Mouse (Mus musculus) G1E (cell line): ENCODE data around the gene Snx6. TPM values are rescaled to one million over a fixed set of nuclear protein-coding genes. Genes with fewer than 3 reads are reported as not detected.
A peak's percentile ranks its signal among the peaks of the same experiment; 100 is the strongest.

Experiments
- ATAC-seq: 2 replicates; pipeline ENCODE4 v1.8.0; 2016; ENCODE audit warnings: mild to moderate bottlenecking; ENCODE audit not compliant: insufficient number of reproducible peaks, poor library complexity, low FRiP score, severe bottlenecking; ENCODE audit errors: extremely low read depth
- DNase-seq: peaks from one replicate; pipeline ENCODE4 v3.0.0; 2012; ENCODE audit warnings: low spot score
- H3K27me3 ChIP-seq: 2 replicates; pipeline ENCODE4 v1.6.1; 2012; ENCODE audit warnings: mild to moderate bottlenecking, low read length, inconsistent platforms; ENCODE audit not compliant: insufficient read depth
- H3K36me3 ChIP-seq: replicated peaks from 2 replicates; pipeline ENCODE3; 2012; ENCODE audit warnings: mild to moderate bottlenecking, inconsistent platforms
- H3K4me1 ChIP-seq: 2 replicates; pipeline ENCODE4 v1.6.1; 2012; ENCODE audit warnings: low read depth, low read length, inconsistent platforms, mixed read lengths; ENCODE audit not compliant: insufficient read depth
- H3K4me3 ChIP-seq: 2 replicates; pipeline ENCODE4 v1.5.1; 2012; ENCODE audit warnings: low read depth, mild to moderate bottlenecking, inconsistent platforms, low read length, moderate library complexity, mixed read lengths
- H3K9me3 ChIP-seq: replicated peaks from 2 replicates; pipeline ENCODE4 v1.6.1; 2012; ENCODE audit warnings: inconsistent platforms
- CTCF ChIP-seq: IDR thresholded peaks from 2 replicates; pipeline ENCODE4 v1.5.1; 2012; ENCODE audit warnings: low read depth, low read length, inconsistent platforms, mixed read lengths
- GATA1 ChIP-seq: IDR thresholded peaks from 2 replicates; pipeline ENCODE4 v1.6.1; 2012; ENCODE audit warnings: borderline replicate concordance, low read length, inconsistent platforms, mixed read lengths
- GATA2 ChIP-seq: IDR thresholded peaks from 2 replicates; pipeline ENCODE4 v1.6.1; 2012; ENCODE audit warnings: low read depth, low read length, inconsistent platforms, borderline replicate concordance
- POLR2AphosphoS5 ChIP-seq: IDR thresholded peaks from 2 replicates; pipeline ENCODE4 v1.6.1; 2012; ENCODE audit warnings: low read depth, low read length, inconsistent platforms; ENCODE audit not compliant: insufficient replicate concordance
- TAL1 ChIP-seq: conservative IDR thresholded peaks from 2 replicates; pipeline ENCODE4 v1.6.1; 2012; ENCODE audit warnings: low read depth, low read length, inconsistent platforms, mixed read lengths
- polyA plus RNA-seq: library from polyadenylated mRNA; stranded (reverse); fragments of >175 nt; gene quantifications from 2 replicates; pipeline ENCODE4 v1.2.3, GENCODE M21; 2012
- total RNA-seq, 2 experiments: library from RNA; stranded (forward) in 1 of 2; stranded (reverse) in 1 of 2; fragments of 200-1000 nt in 1 of 2; fragments of >200 nt in 1 of 2; fragmentation: Nextera tagmentation in 1 of 2; gene quantifications; 2 replicates each; pipeline ENCODE4 v1.2.3; 2014 to 2017

The Snx6 gene
- total RNA-seq (2014; fragmentation: Nextera tagmentation) (74.0 and 80.4 TPM in 2 replicates), total RNA-seq (2017) (162 and 188 TPM in 2 replicates), polyA plus RNA-seq (14.0 and 17.5 TPM in 2 replicates)

DNA sequence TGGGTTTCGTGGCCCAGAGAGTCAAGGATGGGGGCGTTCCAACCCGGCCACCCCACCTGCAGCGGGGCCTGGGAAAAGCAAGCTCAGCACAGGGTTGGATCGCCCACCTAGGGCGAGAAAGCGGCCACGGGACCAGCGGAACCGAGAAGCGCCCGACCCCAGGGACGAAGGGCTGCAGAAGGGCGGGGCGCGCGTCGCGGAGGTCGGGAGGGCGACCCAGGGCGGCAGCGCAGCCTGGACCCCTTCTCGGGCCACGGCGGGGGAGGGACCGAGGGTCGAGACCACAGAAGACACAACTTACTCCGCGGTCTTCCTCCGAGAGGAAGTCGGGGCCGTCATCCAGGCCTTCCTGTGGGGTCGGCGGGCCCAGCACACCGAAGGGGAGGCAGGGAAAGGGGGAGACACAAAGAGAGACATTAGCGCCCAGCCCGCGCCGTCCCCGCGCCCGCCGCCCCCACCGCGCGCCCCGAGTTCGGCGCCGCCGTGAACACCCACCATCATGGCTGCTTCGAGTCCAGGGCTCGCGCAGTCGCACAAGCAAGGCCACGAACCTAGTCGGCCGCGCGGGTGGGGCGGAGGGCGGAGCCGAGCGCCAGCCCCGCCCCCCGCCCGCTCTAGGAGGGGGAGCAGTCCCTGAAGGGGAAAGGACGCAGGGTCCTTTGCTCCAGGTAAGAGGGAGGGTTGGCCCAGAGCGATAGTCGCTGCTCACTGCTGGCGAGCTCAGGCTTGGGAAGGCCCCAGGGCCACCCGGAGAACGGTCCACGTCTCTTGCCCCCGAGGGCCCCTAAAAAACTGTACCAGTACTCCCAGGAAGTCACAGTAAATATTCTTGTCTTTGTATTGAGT lies at the start of gene Snx6:
TSS of gene Snx6 (minus strand) at position 551 of the 846 bp plus-strand sequence.
- peak; percentile 100 for DNase-seq
- peaks cover 32% of the 10 kb centered on the region for H3K4me1 ChIP-seq
- ATAC-seq = peak; percentile 78
- TF ChIP-seq GATA1 (no peak), POLR2AphosphoS5 (no peak)
- peak within 1 kb of the TSS; percentile 87 for H3K4me3 ChIP-seq
- H3K9me3 ChIP-seq = no peaks in the 10 kb centered on the region
- H3K27me3 ChIP-seq = peaks cover 7% of the 10 kb centered on the region
- H3K36me3 ChIP-seq = peaks cover 33% of the 10 kb centered on the region

DNA sequence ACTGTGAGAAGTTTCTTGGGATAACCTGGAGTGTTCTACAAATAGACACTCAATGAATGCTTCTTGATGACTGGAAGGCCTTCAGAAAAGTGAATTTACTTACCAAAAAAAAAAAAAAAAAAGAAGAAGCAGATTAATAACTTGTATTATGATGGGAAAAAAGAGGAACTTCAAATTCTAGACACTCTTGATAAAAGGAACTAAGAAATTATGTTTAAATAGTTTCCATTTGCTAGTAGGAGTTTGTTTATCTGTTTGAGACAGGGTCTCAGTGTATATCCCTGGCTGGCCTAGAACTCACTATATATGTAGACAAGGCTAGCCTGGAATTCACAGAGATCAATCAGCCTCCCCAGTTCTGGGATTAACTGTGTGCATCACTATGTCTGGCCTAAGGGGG lies 48.9 kb upstream of the Snx6 start:
- Histone ChIP-seq H3K27me3 (no peaks in the 10 kb centered on the region; the same call in 1 of the 2 replicates), H3K4me3 (no peak overlapping the region), H3K4me1 (peaks cover 12% of the 10 kb centered on the region), H3K36me3 (no peaks in the 10 kb centered on the region), H3K9me3 (no peaks in the 10 kb centered on the region)
- TF ChIP-seq CTCF (no peak), GATA1 (no peak), GATA2 (no peak), TAL1 (no peak), POLR2AphosphoS5 (no peak)
- DNase-seq (no peak), ATAC-seq (no peak)

DNA sequence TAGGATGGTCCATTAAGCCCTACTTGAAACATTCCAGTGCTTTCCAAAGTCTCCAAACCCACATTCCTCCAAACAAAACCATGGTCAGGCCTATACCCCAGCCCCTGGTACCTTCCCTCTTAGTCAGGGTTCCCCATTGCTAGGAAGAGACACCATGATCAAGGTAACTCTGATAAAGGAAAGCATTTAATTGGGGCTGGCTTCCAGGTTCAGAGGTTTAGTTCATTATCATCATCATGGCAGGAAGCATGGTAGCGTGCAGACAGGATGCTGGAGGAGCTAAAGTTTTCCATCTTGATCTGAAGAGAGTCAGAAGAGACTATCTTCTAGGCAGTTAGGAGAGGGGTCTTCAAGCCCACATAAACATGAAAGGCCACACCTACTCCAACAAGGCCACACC lies 46.1 kb upstream of the Snx6 start:
- Histone ChIP-seq H3K4me1 (peaks cover 10% of the 10 kb centered on the region), H3K27me3 (peaks cover 4% of the 10 kb centered on the region), H3K36me3 (no peaks in the 10 kb centered on the region), H3K4me3 (no peak overlapping the region), H3K9me3 (no peaks in the 10 kb centered on the region)
- ATAC-seq (no peak), DNase-seq (no peak)
- TF ChIP-seq TAL1 (no peak), GATA2 (no peak), GATA1 (no peak), POLR2AphosphoS5 (no peak), CTCF (no peak)

DNA sequence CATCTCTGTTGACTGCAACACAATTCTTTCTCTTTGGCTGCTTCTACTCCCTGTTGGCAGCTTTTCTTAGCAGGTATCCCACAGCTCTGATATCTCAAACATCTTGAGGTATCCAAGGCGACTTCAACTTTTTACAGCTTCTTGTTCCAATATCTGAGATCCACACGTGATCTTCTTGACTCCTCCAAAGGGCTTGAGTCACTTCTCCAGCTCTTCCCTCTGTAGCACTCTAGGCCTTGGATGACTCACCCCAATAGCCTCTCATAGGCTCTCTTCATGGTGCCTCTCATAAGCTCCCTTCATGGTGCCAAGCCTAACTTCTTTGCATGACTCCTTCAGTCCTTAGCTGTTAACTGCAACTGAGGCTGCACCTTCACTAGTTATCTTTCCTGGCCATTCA lies 44.3 kb upstream of the Snx6 start:
- peaks cover 7% of the 10 kb centered on the region for H3K27me3 ChIP-seq

DNA sequence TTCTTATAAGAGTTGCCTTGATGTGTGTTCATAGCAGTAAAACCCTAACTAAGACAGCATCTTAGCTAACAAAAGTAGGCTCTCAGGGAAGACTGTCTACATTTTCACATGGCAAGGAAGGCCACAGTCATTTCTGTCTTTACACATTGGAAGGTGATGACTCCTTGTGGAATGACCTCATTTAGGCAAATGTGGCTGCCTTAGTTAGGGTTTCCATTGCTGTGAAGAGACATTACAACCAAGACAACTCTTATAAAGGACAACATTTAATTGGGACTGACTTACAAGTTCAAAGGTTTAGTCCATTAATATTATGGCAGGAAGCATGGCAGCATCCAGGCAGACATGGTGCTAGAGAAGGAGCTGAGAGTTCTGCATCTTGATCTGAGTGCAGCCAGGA lies 43.4 kb upstream of the Snx6 start:
- no peak overlapping the region for H3K4me3 ChIP-seq
- no peaks in the 10 kb centered on the region for H3K9me3 ChIP-seq
- H3K4me1 ChIP-seq = peaks cover 17% of the 10 kb centered on the region
- no peak for TF ChIP-seq POLR2AphosphoS5
- TF ChIP-seq TAL1 = no peak
- TF ChIP-seq GATA1 = no peak
- DNase-seq (no peak), ATAC-seq (no peak)
- no peaks in the 10 kb centered on the region for H3K36me3 ChIP-seq
- H3K27me3 ChIP-seq = peaks cover 9% of the 10 kb centered on the region

More for the DNA sequence above, 44.3 kb upstream of the Snx6 start:
- DNase-seq (no peak), ATAC-seq (no peak)
- TF ChIP-seq GATA2 (no peak), POLR2AphosphoS5 (no peak), CTCF (no peak), GATA1 (no peak), TAL1 (no peak)
- Histone ChIP-seq H3K4me3 (no peak overlapping the region), H3K36me3 (no peaks in the 10 kb centered on the region), H3K9me3 (no peaks in the 10 kb centered on the region), H3K4me1 (peaks cover 18% of the 10 kb centered on the region)

DNA sequence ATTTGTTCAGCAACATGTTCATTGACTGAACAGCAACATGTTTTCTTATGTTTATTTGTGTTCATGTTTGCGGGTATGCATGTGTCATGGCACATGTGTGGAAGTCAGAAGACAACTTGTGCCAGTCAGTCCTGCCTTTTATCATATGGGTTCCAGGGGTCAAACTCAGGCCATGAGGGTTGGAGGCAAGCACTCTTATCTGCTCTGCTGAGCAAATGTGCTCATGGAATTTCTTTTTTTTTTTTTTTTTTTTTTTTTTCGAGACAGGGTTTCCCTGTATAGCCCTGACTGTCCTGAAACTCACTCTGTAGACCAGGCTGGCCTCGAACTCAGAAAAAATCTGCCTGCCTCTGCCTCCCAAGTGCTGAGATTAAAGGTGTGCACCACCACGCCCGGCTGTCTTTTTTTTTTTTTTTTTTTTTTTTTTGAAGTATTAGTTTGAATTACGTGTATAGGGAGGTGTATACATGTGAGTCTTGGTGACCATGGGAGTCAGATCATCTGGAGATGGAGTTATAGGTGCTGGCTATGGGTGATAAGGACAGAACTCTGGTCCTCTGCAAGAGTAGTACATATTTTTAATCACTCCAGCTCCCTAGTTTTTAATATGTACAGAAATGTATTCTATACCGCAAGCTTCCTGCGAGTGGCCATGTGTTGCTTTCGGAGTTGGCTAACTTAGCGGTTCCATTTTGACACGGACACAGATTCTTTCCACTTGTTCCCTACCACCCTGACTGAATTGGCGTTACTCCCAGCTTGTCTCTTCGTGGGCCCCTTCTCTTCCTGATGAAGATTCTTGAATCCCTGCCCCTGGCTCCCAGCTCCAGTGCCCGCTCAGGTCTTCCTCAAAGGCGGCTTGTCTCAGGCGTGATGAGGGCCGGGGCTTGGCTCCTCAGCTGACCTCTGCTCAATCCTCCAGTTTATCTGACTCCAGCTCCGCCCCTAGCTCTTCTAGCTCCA lies 40.4 kb upstream of the Snx6 start:
- H3K4me3 ChIP-seq = no peak overlapping the region; the same call in 1 of the 2 replicates
- no peaks in the 10 kb centered on the region for H3K36me3 ChIP-seq

More for the DNA sequence above, 40.4 kb upstream of the Snx6 start:
- Histone ChIP-seq H3K27me3 (peaks cover 12% of the 10 kb centered on the region), H3K9me3 (no peaks in the 10 kb centered on the region), H3K4me1 (peaks cover 20% of the 10 kb centered on the region)
- TF ChIP-seq GATA1 (no peak), POLR2AphosphoS5 (no peak), GATA2 (no peak), CTCF (no peak), TAL1 (no peak)
- no peak for DNase-seq
- ATAC-seq = no peak
